Mouse (Mus musculus): Measurements from ENCODE around the gene Irf6. TPM values are rescaled to one million over a fixed set of nuclear protein-coding genes. Genes with fewer than 3 reads are reported as not detected.

The Irf6 gene
- total and polyA plus RNA-seq, 3 experiments, result 0.04 to 0.38 (median 0.23) TPM

DNA sequence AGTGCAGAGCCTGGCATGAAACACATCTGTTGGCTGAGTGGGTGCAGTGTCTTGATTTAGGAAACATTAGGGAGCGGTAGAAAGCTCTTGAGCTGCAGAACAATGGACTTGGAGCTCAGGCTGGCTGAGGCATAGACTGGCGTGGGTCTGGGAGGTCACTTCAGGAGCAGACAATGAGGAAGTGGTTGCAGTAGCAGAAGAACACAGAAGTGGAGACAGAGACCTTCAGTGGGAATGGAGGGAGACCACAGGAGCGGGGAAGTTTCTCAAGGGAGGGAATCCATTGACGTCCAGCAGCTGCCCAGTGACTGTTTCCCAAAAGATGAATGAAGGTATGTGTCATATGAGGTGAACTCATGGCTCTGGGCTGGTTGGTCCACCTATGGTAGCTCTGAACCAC, 7.8 kb upstream of the Irf6 start:
- Histone ChIP-seq H3K9me3 (replicated peaks) (no peaks in the 10 kb centered on the region), H3K4me3 (ENCODE audit: low read depth, low read length) (no peak overlapping the region), H3K36me3 (replicated peaks) (no peaks in the 10 kb centered on the region), H3K27me3 (ENCODE audit: insufficient read depth, low read length) (peaks cover 46% of the 10 kb centered on the region), H3K4me1 (ENCODE audit: insufficient read depth, low read depth, low read length) (0 out of 2 replicates have a peak, but pooled peaks cover 5% of the 10 kb centered on the region)
- TF ChIP-seq TAL1 (conservative IDR thresholded peaks at IDR 0.05; ENCODE audit: low read depth, low read length), result no peak
- no peak for TF ChIP-seq GATA1 (IDR thresholded peaks at IDR 0.05; ENCODE audit: borderline replicate concordance, low read length)
- no peak for TF ChIP-seq CTCF (IDR thresholded peaks at IDR 0.05; ENCODE audit: low read depth, low read length)
- TF ChIP-seq POLR2AphosphoS5 (IDR thresholded peaks at IDR 0.05; ENCODE audit: insufficient replicate concordance, low read depth, low read length), result no peak
- ATAC-seq (ENCODE audit: extremely low read depth, insufficient number of reproducible peaks, low FRiP score, poor library complexity, severe bottlenecking), result no peak
- no peak for DNase-seq (ENCODE audit: low spot score)

DNA sequence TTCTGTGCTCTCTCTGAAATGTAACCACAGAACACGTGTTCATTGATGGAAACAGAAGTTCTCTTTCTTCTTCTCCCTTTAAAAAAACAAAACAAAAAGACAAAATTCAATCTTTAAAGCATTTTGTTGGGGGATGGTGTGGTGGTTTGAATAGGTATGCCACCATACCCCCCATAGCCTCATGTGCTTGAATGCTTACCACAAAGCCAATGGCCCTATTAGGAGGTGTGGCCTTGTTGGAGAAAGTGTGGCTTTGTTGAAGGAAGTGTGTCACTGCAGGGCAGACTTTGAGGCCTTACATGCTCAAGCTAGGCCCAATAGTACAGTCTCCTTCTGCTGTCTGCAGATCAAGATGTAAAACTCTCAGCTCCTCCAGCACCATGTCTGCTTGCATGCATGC, 6.5 kb upstream of the Irf6 start:
- Histone ChIP-seq H3K4me1 (ENCODE audit: insufficient read depth, low read depth, low read length) (0 out of 2 replicates have a peak, but pooled peaks cover 5% of the 10 kb centered on the region), H3K27me3 (ENCODE audit: insufficient read depth, low read length) (peaks cover 45% of the 10 kb centered on the region), H3K9me3 (replicated peaks) (no peaks in the 10 kb centered on the region), H3K36me3 (replicated peaks) (no peaks in the 10 kb centered on the region), H3K4me3 (ENCODE audit: low read depth, low read length) (no peak overlapping the region)
- DNase-seq (ENCODE audit: low spot score), result no peak
- no peak for TF ChIP-seq CTCF (IDR thresholded peaks at IDR 0.05; ENCODE audit: low read depth, low read length)
- TF ChIP-seq POLR2AphosphoS5 (IDR thresholded peaks at IDR 0.05; ENCODE audit: insufficient replicate concordance, low read depth, low read length), result no peak
- TF ChIP-seq GATA1 (IDR thresholded peaks at IDR 0.05; ENCODE audit: borderline replicate concordance, low read length), result no peak
- TF ChIP-seq TAL1 (conservative IDR thresholded peaks at IDR 0.05; ENCODE audit: low read depth, low read length), result no peak
- no peak for TF ChIP-seq GATA2 (IDR thresholded peaks at IDR 0.05; ENCODE audit: borderline replicate concordance, low read depth, low read length)
- no peak for ATAC-seq (ENCODE audit: extremely low read depth, insufficient number of reproducible peaks, low FRiP score, poor library complexity, severe bottlenecking)

- Histone ChIP-seq H3K4me1 (ENCODE audit: insufficient read depth, low read depth, low read length) (peaks cover 12% of the 10 kb centered on the region), H3K36me3 (replicated peaks) (no peaks in the 10 kb centered on the region), H3K4me3 (ENCODE audit: low read depth, low read length) (no peak overlapping the region), H3K27me3 (ENCODE audit: insufficient read depth, low read length) (peaks cover 45% of the 10 kb centered on the region), H3K9me3 (replicated peaks) (no peaks in the 10 kb centered on the region)
- no peak for DNase-seq (ENCODE audit: low spot score)
- ATAC-seq (ENCODE audit: extremely low read depth, insufficient number of reproducible peaks, low FRiP score, poor library complexity, severe bottlenecking), result no peak
- no peak for TF ChIP-seq POLR2AphosphoS5 (IDR thresholded peaks at IDR 0.05; ENCODE audit: insufficient replicate concordance, low read depth, low read length)
- TF ChIP-seq CTCF (IDR thresholded peaks at IDR 0.05; ENCODE audit: low read depth, low read length), result no peak
- no peak for TF ChIP-seq GATA2 (IDR thresholded peaks at IDR 0.05; ENCODE audit: borderline replicate concordance, low read depth, low read length)
- TF ChIP-seq TAL1 (conservative IDR thresholded peaks at IDR 0.05; ENCODE audit: low read depth, low read length), result no peak
- TF ChIP-seq GATA1 (IDR thresholded peaks at IDR 0.05; ENCODE audit: borderline replicate concordance, low read length), result no peak
These were observed 3.7 kb upstream of the Irf6 start for GRCm38 (mm10) chr1:193149231-193149630.

- Histone ChIP-seq H3K4me1 (ENCODE audit: insufficient read depth, low read depth, low read length) (peaks cover 7% of the 10 kb centered on the region), H3K4me3 (ENCODE audit: low read depth, low read length) (no peak overlapping the region), H3K27me3 (ENCODE audit: insufficient read depth, low read length) (peaks cover 41% of the 10 kb centered on the region), H3K36me3 (replicated peaks) (no peaks in the 10 kb centered on the region), H3K9me3 (replicated peaks) (no peaks in the 10 kb centered on the region)
- no peak for DNase-seq (ENCODE audit: low spot score)
- TF ChIP-seq POLR2AphosphoS5 (IDR thresholded peaks at IDR 0.05; ENCODE audit: insufficient replicate concordance, low read depth, low read length) (no peak), GATA1 (IDR thresholded peaks at IDR 0.05; ENCODE audit: borderline replicate concordance, low read length) (no peak), TAL1 (conservative IDR thresholded peaks at IDR 0.05; ENCODE audit: low read depth, low read length) (no peak), GATA2 (IDR thresholded peaks at IDR 0.05; ENCODE audit: borderline replicate concordance, low read depth, low read length) (no peak), CTCF (IDR thresholded peaks at IDR 0.05; ENCODE audit: low read depth, low read length) (no peak)
- ATAC-seq (ENCODE audit: extremely low read depth, insufficient number of reproducible peaks, low FRiP score, poor library complexity, severe bottlenecking), result no peak
These were observed 1.8 kb upstream of the Irf6 start for GRCm38 (mm10) chr1:193151134-193151533.

- H3K9me3 ChIP-seq (replicated peaks), result no peaks in the 10 kb centered on the region
- H3K4me3 ChIP-seq (ENCODE audit: low read depth, low read length), result no peak overlapping the region
- H3K27me3 ChIP-seq (ENCODE audit: insufficient read depth, low read length), result peaks cover 46% of the 10 kb centered on the region
- no peak for ATAC-seq (ENCODE audit: extremely low read depth, insufficient number of reproducible peaks, low FRiP score, poor library complexity, severe bottlenecking)
- DNase-seq (ENCODE audit: low spot score), result no peak
- H3K36me3 ChIP-seq (replicated peaks), result no peaks in the 10 kb centered on the region
- TF ChIP-seq GATA2 (IDR thresholded peaks at IDR 0.05; ENCODE audit: borderline replicate concordance, low read depth, low read length) (no peak), GATA1 (IDR thresholded peaks at IDR 0.05; ENCODE audit: borderline replicate concordance, low read length) (no peak), POLR2AphosphoS5 (IDR thresholded peaks at IDR 0.05; ENCODE audit: insufficient replicate concordance, low read depth, low read length) (no peak), TAL1 (conservative IDR thresholded peaks at IDR 0.05; ENCODE audit: low read depth, low read length) (no peak), CTCF (IDR thresholded peaks at IDR 0.05; ENCODE audit: low read depth, low read length) (no peak)
- H3K4me1 ChIP-seq (ENCODE audit: insufficient read depth, low read depth, low read length), result peaks cover 8% of the 10 kb centered on the region
These were observed 650 bp downstream of the Irf6 start for GRCm38 (mm10) chr1:193153561-193153960.

GRCm38 (mm10) chr1:193156316-193157110, 3.6 kb downstream of the Irf6 start:
- H3K27me3 ChIP-seq (ENCODE audit: insufficient read depth, low read length), result peaks cover 31% of the 10 kb centered on the region
- no peaks in the 10 kb centered on the region for H3K9me3 ChIP-seq (replicated peaks)
- no peak overlapping the region for H3K4me3 ChIP-seq (ENCODE audit: low read depth, low read length)
- no peaks in the 10 kb centered on the region for H3K36me3 ChIP-seq (replicated peaks)
- TF ChIP-seq TAL1 (conservative IDR thresholded peaks at IDR 0.05; ENCODE audit: low read depth, low read length), result no peak
- TF ChIP-seq POLR2AphosphoS5 (IDR thresholded peaks at IDR 0.05; ENCODE audit: insufficient replicate concordance, low read depth, low read length), result no peak
- TF ChIP-seq CTCF (IDR thresholded peaks at IDR 0.05; ENCODE audit: low read depth, low read length), result no peak
- no peak for TF ChIP-seq GATA1 (IDR thresholded peaks at IDR 0.05; ENCODE audit: borderline replicate concordance, low read length)
- no peak for TF ChIP-seq GATA2 (IDR thresholded peaks at IDR 0.05; ENCODE audit: borderline replicate concordance, low read depth, low read length)
- H3K4me1 ChIP-seq (ENCODE audit: insufficient read depth, low read depth, low read length), result peaks cover 29% of the 10 kb centered on the region
- ATAC-seq (ENCODE audit: extremely low read depth, insufficient number of reproducible peaks, low FRiP score, poor library complexity, severe bottlenecking), result no peak
- DNase-seq (ENCODE audit: low spot score), result no peak

Measured in G1E (cell line).